Mouse (Mus musculus) cerebellum, adult 2 months (tissue): ENCODE measurements at regions not wholly inside any gene's neighbourhood (a gene's known extent, or its start where the extent isn't known, plus 50 kb on each side); places are given as distances from the start of the nearest gene placed in this dataset.

Experiments
- CTCF ChIP-seq: fragments of 200-500 bp; IDR thresholded peaks from 2 replicates; pipeline ENCODE4 v1.5.1; 2011; ENCODE audit warnings: low read depth, mild to moderate bottlenecking, control low read depth, low read length, moderate library complexity, borderline replicate concordance; ENCODE audit not compliant: insufficient read depth
- POLR2A ChIP-seq: fragments of 200-500 bp; IDR thresholded peaks from 2 replicates; pipeline ENCODE4 v1.6.1; 2011; ENCODE audit warnings: low read length, control low read depth, borderline replicate concordance; ENCODE audit not compliant: insufficient read depth

GRCm38 (mm10) chr1:34974801-34975200 lies 125.0 kb downstream of the Plekhb2 start:
- no peak for TF ChIP-seq CTCF
- no peak for TF ChIP-seq POLR2A
